Mouse (Mus musculus) left cerebral cortex, postnatal 4 days (tissue): ENCODE results near the gene Eif2d. TPM values are rescaled to one million over a fixed set of nuclear protein-coding genes. Genes with fewer than 3 reads are reported as not detected.
"Not testable (repeated sequence)": the region's sequence is repeated elsewhere in the genome, so short reads cannot be mapped to it uniquely, and the experiment has no call there.

ENCODE experiments used
- DNase-seq: peaks from one replicate; pipeline ENCODE4 v3.0.0-alpha.2; 2022
- intact Hi-C: fragments of 180-260 bp; cut with DNase I; formaldehyde crosslinking; loops from one replicate; pipeline ENCODE4 v1.15.1; 2025
- total RNA-seq, 2 experiments: library from RNA; stranded (reverse); gene quantifications; 2 replicates each; pipeline ENCODE4 v1.2.3; 2021

Gene Eif2d
- total RNA-seq, 2 experiments from 2014 or later, result 40.8 to 45.0 TPM

- intact Hi-C loops, result loop anchor here (10.0 kb wide), 1 partner anchor 264 kb away; no protein-coding TSS in a partner anchor
- DNase-seq, result peak; percentile 93
Observed at GRCm38 (mm10) chr1:131138191-131139016, 14.6 kb upstream of the Eif2d start, which contains the start of gene Dyrk3. Gene Dyrk3, minus strand, starts transcription at chr1:131138340.

GRCm38 (mm10) chr1:131139102-131140095 lies 13.6 kb upstream of the Eif2d start:
- DNase-seq, result no peak
- intact Hi-C loops, result loop anchor here (10.0 kb wide), 1 partner anchor 265 kb away; no protein-coding TSS in a partner anchor

- DNase-seq, result no peak
- intact Hi-C loops, result no loop called here
Observed at GRCm38 (mm10) chr1:131141449-131141848, 11.5 kb upstream of the Eif2d start.

- intact Hi-C loops, result no loop called here
- DNase-seq, result no peak
Observed at GRCm38 (mm10) chr1:131142472-131142871, 10.5 kb upstream of the Eif2d start.

GRCm38 (mm10) chr1:131145222-131145621 lies 7.8 kb upstream of the Eif2d start:
- DNase-seq, intact Hi-C loops: not testable (repeated sequence)

- intact Hi-C loops, result no loop called here
Observed at GRCm38 (mm10) chr1:131146181-131146614, 6.8 kb upstream of the Eif2d start.

GRCm38 (mm10) chr1:131149496-131149895 lies 3.5 kb upstream of the Eif2d start:
- intact Hi-C loops, result no loop called here
- no peak for DNase-seq

More at GRCm38 (mm10) chr1:131146181-131146614, 6.8 kb upstream of the Eif2d start:
- no peak for DNase-seq

GRCm38 (mm10) chr1:131155456-131155855 lies 2.5 kb downstream of the Eif2d start:
- DNase-seq, result peak; percentile 26
- intact Hi-C loops, result no loop called here

GRCm38 (mm10) chr1:131159573-131160327 lies 6.8 kb downstream of the Eif2d start:
- DNase-seq, intact Hi-C loops: not testable (repeated sequence)

GRCm38 (mm10) chr1:131161091-131161490 lies 8.1 kb downstream of the Eif2d start:
- no peak for DNase-seq
- intact Hi-C loops, result no loop called here

- no peak for DNase-seq
- intact Hi-C loops, result no loop called here
Observed at GRCm38 (mm10) chr1:131164427-131164826, 11.4 kb downstream of the Eif2d start.

GRCm38 (mm10) chr1:131167612-131168011 lies 14.6 kb downstream of the Eif2d start:
- intact Hi-C loops, result no loop called here

GRCm38 (mm10) chr1:131173001-131173400 lies 20.0 kb downstream of the Eif2d start:
- intact Hi-C loops, result no loop called here
- DNase-seq, result no peak

More at GRCm38 (mm10) chr1:131167612-131168011, 14.6 kb downstream of the Eif2d start:
- DNase-seq, result no peak

- intact Hi-C loops, result no loop called here
- no peak for DNase-seq
Observed at GRCm38 (mm10) chr1:131173809-131174208, 20.8 kb downstream of the Eif2d start.

- intact Hi-C loops, result no loop called here
- no peak for DNase-seq
Observed at GRCm38 (mm10) chr1:131174299-131174861, 21.4 kb downstream of the Eif2d start.

- DNase-seq, result no peak
- intact Hi-C loops, result no loop called here
Observed at GRCm38 (mm10) chr1:131175189-131175588, 22.2 kb downstream of the Eif2d start.

- intact Hi-C loops, result no loop called here
Observed at GRCm38 (mm10) chr1:131175819-131176218, 22.8 kb downstream of the Eif2d start.

GRCm38 (mm10) chr1:131177249-131177648 lies 24.3 kb downstream of the Eif2d start:
- no peak for DNase-seq
- intact Hi-C loops, result no loop called here

More at GRCm38 (mm10) chr1:131175819-131176218, 22.8 kb downstream of the Eif2d start:
- DNase-seq, result no peak

- DNase-seq, result no peak
- intact Hi-C loops, result no loop called here
Observed at GRCm38 (mm10) chr1:131178083-131178482, 25.1 kb downstream of the Eif2d start.

- no peak for DNase-seq
- intact Hi-C loops, result loop anchor here (2.0 kb wide), 1 partner anchor 64 kb away; the partner anchor contains the start of gene Rassf5
Observed at GRCm38 (mm10) chr1:131180386-131180785, 27.4 kb downstream of the Eif2d start.
